Mouse (Mus musculus): Measurements from ENCODE around the gene Sik3. TPM values are rescaled to one million over a fixed set of nuclear protein-coding genes. Genes with fewer than 3 reads are reported as not detected.

Gene Sik3
- polyA plus RNA-seq, 1 experiment: 13.7 TPM

DNA sequence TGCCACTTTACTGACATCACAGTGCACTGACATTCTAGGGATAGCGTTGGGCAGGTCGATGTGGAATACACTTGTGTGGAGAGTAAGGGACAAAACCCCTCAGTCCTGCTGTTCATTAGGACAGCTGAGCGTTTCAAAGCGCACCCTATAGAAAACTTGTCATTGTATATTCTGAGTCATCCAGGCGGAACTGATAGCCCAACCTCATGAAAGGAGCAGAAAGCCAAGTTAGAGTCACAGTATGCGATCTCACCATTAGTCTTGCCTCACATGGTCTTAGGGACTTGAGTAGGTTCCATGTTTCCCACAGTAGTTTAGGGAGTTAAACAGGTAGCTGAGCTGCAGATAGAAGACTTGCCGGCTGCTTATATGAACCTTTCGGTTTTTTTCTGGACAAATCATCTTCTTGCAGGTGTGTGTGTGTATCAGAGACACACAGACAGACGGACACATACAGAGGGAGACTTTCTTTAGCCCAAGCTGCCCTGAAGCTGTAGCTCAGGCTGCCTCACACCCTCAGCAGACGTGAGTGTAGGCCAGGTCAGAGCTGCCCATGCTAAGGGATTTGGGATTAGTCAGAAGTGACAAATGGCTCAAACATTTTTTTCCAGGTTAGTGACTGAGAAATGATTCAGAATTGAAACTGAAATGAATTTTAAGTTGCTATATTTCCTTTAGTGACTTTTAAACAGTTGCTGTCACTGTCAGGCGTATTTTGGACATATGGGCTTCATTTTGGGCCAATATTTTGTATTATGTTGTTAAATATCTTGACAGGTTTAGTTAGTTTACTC, 34.3 kb downstream of the Sik3 start:
- 0 out of 2 replicates have a peak, but pooled peaks cover 2% of the 10 kb centered on the region for H3K4me1 ChIP-seq (ENCODE audit: control insufficient read depth, insufficient read depth, insufficient read length)
- no peak overlapping the region for H3K4me3 ChIP-seq (ENCODE audit: extremely low read depth, insufficient read depth, insufficient read length)
- WGBS: 87% methylated on average over 11 of the region's 11 CpGs

DNA sequence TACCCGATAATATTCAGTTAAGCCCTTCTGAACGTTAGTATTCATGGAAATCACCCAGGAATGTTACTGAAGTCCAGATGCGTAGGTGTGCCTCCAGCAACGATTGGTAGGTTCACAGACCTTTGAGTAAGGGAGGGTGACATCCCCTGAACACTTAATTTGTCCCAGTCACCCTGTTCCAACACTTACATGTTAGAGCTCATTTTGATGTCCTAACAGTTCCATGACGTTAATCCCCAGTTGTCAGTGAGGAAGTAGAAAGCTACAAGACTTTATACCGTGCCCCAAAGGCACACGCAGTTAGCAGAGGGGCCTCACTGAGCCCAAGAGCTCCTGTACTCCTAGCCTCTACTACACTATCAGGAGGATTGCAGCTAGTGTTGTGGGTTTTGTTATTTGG, 36.9 kb downstream of the Sik3 start:
- Histone ChIP-seq H3K27me3 (ENCODE audit: control insufficient read depth, insufficient read depth, low read length) (no peaks in the 10 kb centered on the region), H3K27ac (ENCODE audit: insufficient read depth, low read length) (no peak overlapping the region), H3K4me3 (ENCODE audit: extremely low read depth, insufficient read depth, insufficient read length) (no peak overlapping the region), H3K36me3 (ENCODE audit: control insufficient read depth, insufficient read depth, low read length) (no peaks in the 10 kb centered on the region), H3K4me1 (ENCODE audit: control insufficient read depth, insufficient read depth, insufficient read length) (peaks cover 2% of the 10 kb centered on the region; the same call in 1 of the 2 replicates)
- DNase-seq (ENCODE audit: low read depth in 1 of 2, low spot score in 2 of 2): no peak
- 81% methylated on average over 7 of the region's 7 CpGs for WGBS
- TF ChIP-seq CTCF (IDR thresholded peaks at IDR 0.05; ENCODE audit: extremely low read depth, insufficient read depth, insufficient read length, insufficient replicate concordance): no peak
- TF ChIP-seq POLR2A (IDR thresholded peaks at IDR 0.05; ENCODE audit: low read depth, low read length): no peak

More for the DNA sequence above, 34.3 kb downstream of the Sik3 start:
- H3K27me3 ChIP-seq (ENCODE audit: control insufficient read depth, insufficient read depth, low read length): no peaks in the 10 kb centered on the region
- no peak for DNase-seq (ENCODE audit: low read depth in 1 of 2, low spot score in 2 of 2)
- no peak overlapping the region for H3K27ac ChIP-seq (ENCODE audit: insufficient read depth, low read length)
- H3K36me3 ChIP-seq (ENCODE audit: control insufficient read depth, insufficient read depth, low read length): no peaks in the 10 kb centered on the region
- TF ChIP-seq POLR2A (IDR thresholded peaks at IDR 0.05; ENCODE audit: low read depth, low read length): no peak
- TF ChIP-seq CTCF (IDR thresholded peaks at IDR 0.05; ENCODE audit: extremely low read depth, insufficient read depth, insufficient read length, insufficient replicate concordance): no peak

DNA sequence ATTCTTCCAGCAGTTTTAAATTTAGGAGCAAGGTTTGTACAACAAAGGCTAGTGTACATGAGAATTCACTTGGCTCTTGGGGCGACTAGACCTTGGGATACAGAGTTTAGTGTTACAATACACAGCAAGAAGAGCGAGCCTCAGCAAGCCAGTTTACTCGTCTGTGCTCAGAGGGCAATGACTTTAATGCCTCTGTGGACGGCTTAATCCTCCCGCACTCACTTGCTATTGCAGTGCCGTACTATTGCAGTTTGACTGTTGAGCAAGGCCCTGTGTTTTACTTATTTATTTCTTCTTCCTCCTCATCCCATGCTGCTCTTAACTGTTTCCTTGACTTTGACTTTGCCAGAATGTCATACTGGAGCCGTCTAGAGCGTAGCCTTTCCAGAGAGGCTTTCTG, 37.6 kb downstream of the Sik3 start:
- H3K36me3 ChIP-seq (ENCODE audit: control insufficient read depth, insufficient read depth, low read length): no peaks in the 10 kb centered on the region
- no peak for DNase-seq (ENCODE audit: low read depth in 1 of 2, low spot score in 2 of 2)
- TF ChIP-seq POLR2A (IDR thresholded peaks at IDR 0.05; ENCODE audit: low read depth, low read length): no peak
- no peak for TF ChIP-seq CTCF (IDR thresholded peaks at IDR 0.05; ENCODE audit: extremely low read depth, insufficient read depth, insufficient read length, insufficient replicate concordance)
- peaks cover 2% of the 10 kb centered on the region; the same call in 1 of the 2 replicates for H3K4me1 ChIP-seq (ENCODE audit: control insufficient read depth, insufficient read depth, insufficient read length)
- H3K27ac ChIP-seq (ENCODE audit: insufficient read depth, low read length): no peak overlapping the region
- WGBS: 92% methylated on average over 8 of the region's 8 CpGs
- no peaks in the 10 kb centered on the region for H3K27me3 ChIP-seq (ENCODE audit: control insufficient read depth, insufficient read depth, low read length)
- H3K4me3 ChIP-seq (ENCODE audit: extremely low read depth, insufficient read depth, insufficient read length): no peak overlapping the region

DNA sequence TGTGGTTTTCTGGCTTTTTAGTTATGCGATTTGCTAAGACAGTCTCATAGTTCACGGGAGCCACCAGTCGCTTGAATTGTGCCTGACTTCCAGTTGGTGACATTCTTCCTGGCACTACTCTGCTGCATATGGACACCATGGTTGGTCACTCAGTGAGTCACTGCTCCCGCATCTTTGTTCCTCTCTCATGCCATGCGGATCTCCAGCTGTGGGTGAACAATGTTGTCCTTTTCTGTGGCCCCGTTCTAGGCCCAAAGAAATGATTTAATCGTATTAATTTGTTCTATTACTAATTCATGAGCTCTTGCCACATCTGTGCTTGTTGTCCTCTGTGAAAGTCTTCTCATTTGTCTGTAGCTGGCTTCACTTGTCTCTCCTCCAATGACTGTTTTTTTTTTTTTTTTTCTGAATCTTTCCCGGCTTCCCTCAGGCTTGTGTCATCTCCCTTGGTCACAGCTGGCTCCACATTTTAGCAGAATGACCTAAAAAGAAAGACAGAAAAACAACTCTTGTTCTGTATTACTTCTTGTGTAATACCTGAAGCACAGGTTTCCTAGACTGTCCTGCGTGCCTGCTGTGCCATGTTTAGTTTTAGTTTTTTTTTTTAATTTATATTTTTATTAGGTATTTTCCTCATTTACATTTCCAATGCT, 40.5 kb downstream of the Sik3 start:
- no peaks in the 10 kb centered on the region for H3K36me3 ChIP-seq (ENCODE audit: control insufficient read depth, insufficient read depth, low read length)
- no peak overlapping the region for H3K27ac ChIP-seq (ENCODE audit: insufficient read depth, low read length)
- no peaks in the 10 kb centered on the region for H3K27me3 ChIP-seq (ENCODE audit: control insufficient read depth, insufficient read depth, low read length)
- no peaks in the 10 kb centered on the region; the same call in 1 of the 2 replicates for H3K4me1 ChIP-seq (ENCODE audit: control insufficient read depth, insufficient read depth, insufficient read length)
- no peak for DNase-seq (ENCODE audit: low read depth in 1 of 2, low spot score in 2 of 2)
- TF ChIP-seq CTCF (IDR thresholded peaks at IDR 0.05; ENCODE audit: extremely low read depth, insufficient read depth, insufficient read length, insufficient replicate concordance): no peak
- no peak for TF ChIP-seq POLR2A (IDR thresholded peaks at IDR 0.05; ENCODE audit: low read depth, low read length)
- WGBS: 89% methylated on average over 9 of the region's 9 CpGs
- H3K4me3 ChIP-seq (ENCODE audit: extremely low read depth, insufficient read depth, insufficient read length): no peak overlapping the region

DNA sequence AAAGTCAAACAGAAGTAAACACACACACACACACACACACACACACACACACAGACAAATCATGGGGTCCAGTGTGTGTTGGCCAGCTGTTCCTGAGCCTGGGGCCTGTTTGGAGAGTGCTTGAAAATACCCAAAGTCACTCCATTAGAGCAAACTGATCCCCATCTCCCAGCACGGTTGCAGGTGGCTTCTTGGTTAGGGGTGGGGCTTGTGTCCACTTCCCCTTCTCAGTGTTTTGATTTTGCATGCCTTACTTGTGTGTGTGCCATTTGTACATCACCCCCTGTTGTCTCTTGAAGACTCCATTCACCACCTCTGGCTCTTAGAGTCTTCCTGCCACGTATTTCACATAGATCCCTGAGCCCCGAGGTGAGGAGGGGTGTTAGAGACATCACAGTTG, 45.4 kb downstream of the Sik3 start:
- H3K36me3 ChIP-seq (ENCODE audit: control insufficient read depth, insufficient read depth, low read length): no peaks in the 10 kb centered on the region
- H3K4me3 ChIP-seq (ENCODE audit: extremely low read depth, insufficient read depth, insufficient read length): no peak overlapping the region
- H3K4me1 ChIP-seq (ENCODE audit: control insufficient read depth, insufficient read depth, insufficient read length): no peaks in the 10 kb centered on the region; the same call in 1 of the 2 replicates
- no peaks in the 10 kb centered on the region for H3K27me3 ChIP-seq (ENCODE audit: control insufficient read depth, insufficient read depth, low read length)
- no peak overlapping the region for H3K27ac ChIP-seq (ENCODE audit: insufficient read depth, low read length)
- no peak for TF ChIP-seq CTCF (IDR thresholded peaks at IDR 0.05; ENCODE audit: extremely low read depth, insufficient read depth, insufficient read length, insufficient replicate concordance)
- no peak for TF ChIP-seq POLR2A (IDR thresholded peaks at IDR 0.05; ENCODE audit: low read depth, low read length)
- DNase-seq (ENCODE audit: low read depth in 1 of 2, low spot score in 2 of 2): no peak
- WGBS: 55% methylated on average over 3 of the region's 3 CpGs

DNA sequence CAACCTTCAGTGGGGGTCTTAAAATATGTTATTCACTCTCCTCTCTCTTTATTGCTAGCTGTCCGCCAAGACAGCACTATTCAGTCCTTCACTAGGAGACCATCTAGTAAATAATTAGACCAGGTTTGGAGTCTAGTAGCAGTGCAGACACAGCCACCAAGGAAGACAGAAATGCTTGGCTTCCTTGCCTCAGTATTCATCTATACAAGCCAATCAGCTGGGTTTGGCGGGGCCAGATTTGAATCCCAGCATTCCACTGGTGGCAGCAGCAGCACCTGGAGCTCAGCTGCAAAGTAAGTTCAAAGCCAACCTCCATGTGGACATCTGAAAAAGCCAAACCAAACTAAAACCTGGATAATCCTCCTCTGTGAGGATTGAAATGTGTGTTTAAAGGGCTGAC, 47.6 kb downstream of the Sik3 start:
- no peak overlapping the region for H3K27ac ChIP-seq (ENCODE audit: insufficient read depth, low read length)
- TF ChIP-seq CTCF (IDR thresholded peaks at IDR 0.05; ENCODE audit: extremely low read depth, insufficient read depth, insufficient read length, insufficient replicate concordance) (no peak), POLR2A (IDR thresholded peaks at IDR 0.05; ENCODE audit: low read depth, low read length) (no peak)
- H3K4me1 ChIP-seq (ENCODE audit: control insufficient read depth, insufficient read depth, insufficient read length): no peaks in the 10 kb centered on the region
- no peak for DNase-seq (ENCODE audit: low read depth in 1 of 2, low spot score in 2 of 2)
- H3K4me3 ChIP-seq (ENCODE audit: extremely low read depth, insufficient read depth, insufficient read length): no peak overlapping the region
- no peaks in the 10 kb centered on the region for H3K27me3 ChIP-seq (ENCODE audit: control insufficient read depth, insufficient read depth, low read length)
- WGBS: 91% methylated on average over 2 of the region's 2 CpGs
- no peaks in the 10 kb centered on the region for H3K36me3 ChIP-seq (ENCODE audit: control insufficient read depth, insufficient read depth, low read length)

All from spleen, adult 2 months (tissue).